Mouse (Mus musculus) lung, embryonic 14.5 days (tissue): ENCODE data around the gene Rxfp4. TPM values are rescaled to one million over a fixed set of nuclear protein-coding genes. Genes with fewer than 3 reads are reported as not detected.

Experiments
- ATAC-seq: fragments of 200-750 bp; cut with Nextera tagmentation; 2 replicates; pipeline ENCODE4 v1.8.0; 2017; ENCODE audit warnings: mild to moderate bottlenecking, moderate TSS enrichment, moderate library complexity; ENCODE audit not compliant: insufficient read depth
- DNase-seq: peaks from one replicate; pipeline ENCODE4 v3.0.0-alpha.2; 2015
- H3K27ac ChIP-seq: fragments of 300-500 bp; sonication (generic); 2 replicates; pipeline ENCODE4 v1.5.1; 2014; ENCODE audit warnings: low read depth, mild to moderate bottlenecking, moderate library complexity
- H3K27me3 ChIP-seq: fragments of 300-500 bp; sonication (generic); 2 replicates; pipeline ENCODE4 v1.6.1; 2014; ENCODE audit warnings: low read length, control low read depth; ENCODE audit not compliant: insufficient read depth
- H3K36me3 ChIP-seq: fragments of 300-500 bp; sonication (generic); 2 replicates; pipeline ENCODE4 v1.6.1; 2014; ENCODE audit warnings: control low read depth; ENCODE audit not compliant: insufficient read depth
- H3K4me1 ChIP-seq: fragments of 300-500 bp; sonication (generic); 2 replicates; pipeline ENCODE4 v1.6.1; 2014; ENCODE audit warnings: antibody characterized with exemption, control low read depth; ENCODE audit not compliant: insufficient read depth
- H3K4me2 ChIP-seq: fragments of 300-500 bp; sonication (generic); 2 replicates; pipeline ENCODE4 v1.6.1; 2014; ENCODE audit warnings: mild to moderate bottlenecking
- H3K4me3 ChIP-seq: fragments of 300-500 bp; sonication (generic); 2 replicates; pipeline ENCODE4 v1.5.1; 2014; ENCODE audit warnings: low read depth, low read length
- H3K9ac ChIP-seq: fragments of 300-500 bp; sonication (generic); 2 replicates; pipeline ENCODE4 v1.6.1; 2014
- H3K9me3 ChIP-seq: fragments of 300-500 bp; sonication (generic); 2 replicates; pipeline ENCODE4 v1.6.1; 2016; ENCODE audit warnings: low read depth, low read length, control low read depth
- CTCF ChIP-seq: IDR thresholded peaks from 2 replicates; pipeline ENCODE4 v1.5.1; 2016; ENCODE audit warnings: antibody characterized with exemption, low read depth
- WGBS: fragments of 180-500 bp; shearing (Covaris S2); extraction: QIAGEN DNeasy Blood & Tissue Kit; methylation state at CpG from one replicate; pipeline ENCODE4 v1.1.7; 2014; 5-methylcytosine and 5-hydroxymethylcytosine counted together
- polyA plus RNA-seq: library from polyadenylated mRNA; unstranded; fragments of >200 nt; fragmentation: Nextera tagmentation; extraction: Ambion mirVana; gene quantifications from 2 replicates; pipeline ENCODE4 v1.2.1, GENCODE M21; 2014

Rxfp4 gene
- polyA plus RNA-seq, 1 experiment from 2014 or later = not detected

GRCm38 (mm10) chr3:88664095-88664494 lies 11.2 kb upstream of the Rxfp4 start:
- TF ChIP-seq CTCF = no peak
- no peak for DNase-seq

GRCm38 (mm10) chr3:88659798-88660197 lies 6.9 kb upstream of the Rxfp4 start:
- Histone ChIP-seq H3K4me1 (no peaks in the 10 kb centered on the region), H3K4me3 (no peak overlapping the region), H3K4me2 (no peak overlapping the region), H3K36me3 (no peaks in the 10 kb centered on the region), H3K27me3 (no peaks in the 10 kb centered on the region), H3K27ac (no peak overlapping the region), H3K9ac (no peak overlapping the region), H3K9me3 (no peaks in the 10 kb centered on the region)
- 35% methylated on average over 6 of the region's 6 CpGs for WGBS
- TF ChIP-seq CTCF = no peak
- ATAC-seq = no peak
- DNase-seq = no peak

More at GRCm38 (mm10) chr3:88664095-88664494, 11.2 kb upstream of the Rxfp4 start:
- H3K4me1 ChIP-seq = no peaks in the 10 kb centered on the region
- no peak overlapping the region for H3K27ac ChIP-seq
- H3K9ac ChIP-seq = no peak overlapping the region
- no peaks in the 10 kb centered on the region for H3K9me3 ChIP-seq
- 64% methylated on average over 4 of the region's 4 CpGs for WGBS
- no peak for ATAC-seq
- no peak overlapping the region for H3K4me2 ChIP-seq
- no peak overlapping the region for H3K4me3 ChIP-seq
- no peaks in the 10 kb centered on the region for H3K36me3 ChIP-seq
- H3K27me3 ChIP-seq = no peaks in the 10 kb centered on the region

GRCm38 (mm10) chr3:88658441-88659127 lies 5.6 kb upstream of the Rxfp4 start:
- WGBS = 53% methylated on average over 5 of the region's 5 CpGs
- no peak for ATAC-seq

GRCm38 (mm10) chr3:88655619-88656018 lies 2.7 kb upstream of the Rxfp4 start:
- Histone ChIP-seq H3K9me3 (no peaks in the 10 kb centered on the region), H3K9ac (no peak overlapping the region), H3K36me3 (no peaks in the 10 kb centered on the region), H3K4me1 (no peaks in the 10 kb centered on the region), H3K27me3 (no peaks in the 10 kb centered on the region), H3K4me3 (no peak overlapping the region), H3K27ac (no peak overlapping the region), H3K4me2 (no peak overlapping the region)
- DNase-seq = no peak
- ATAC-seq = no peak
- TF ChIP-seq CTCF = no peak
- 73% methylated on average over 8 of the region's 8 CpGs for WGBS

More at GRCm38 (mm10) chr3:88658441-88659127, 5.6 kb upstream of the Rxfp4 start:
- Histone ChIP-seq H3K36me3 (no peaks in the 10 kb centered on the region), H3K27ac (no peak overlapping the region), H3K9me3 (no peaks in the 10 kb centered on the region), H3K27me3 (no peaks in the 10 kb centered on the region), H3K9ac (no peak overlapping the region), H3K4me2 (no peak overlapping the region), H3K4me3 (no peak overlapping the region), H3K4me1 (no peaks in the 10 kb centered on the region)
- DNase-seq = no peak
- TF ChIP-seq CTCF = no peak

GRCm38 (mm10) chr3:88654621-88655020 lies 1.7 kb upstream of the Rxfp4 start:
- no peak overlapping the region for H3K4me3 ChIP-seq
- H3K27ac ChIP-seq = no peak overlapping the region
- H3K9ac ChIP-seq = no peak overlapping the region
- no peaks in the 10 kb centered on the region for H3K4me1 ChIP-seq
- no peak overlapping the region for H3K4me2 ChIP-seq
- DNase-seq (peak; percentile 38), ATAC-seq (no peak)
- H3K36me3 ChIP-seq = no peaks in the 10 kb centered on the region
- WGBS = 62% methylated on average over 4 of the region's 4 CpGs
- H3K27me3 ChIP-seq = no peaks in the 10 kb centered on the region
- no peaks in the 10 kb centered on the region for H3K9me3 ChIP-seq
- no peak for TF ChIP-seq CTCF

GRCm38 (mm10) chr3:88653516-88654370 lies 801 bp upstream of the Rxfp4 start:
- no peaks in the 10 kb centered on the region for H3K4me1 ChIP-seq
- H3K36me3 ChIP-seq = 0 out of 2 replicates have a peak, but pooled peaks cover 5% of the 10 kb centered on the region
- DNase-seq = no peak
- no peak overlapping the region for H3K4me3 ChIP-seq
- 65% methylated on average over 6 of the region's 6 CpGs for WGBS
- ATAC-seq = no peak
- no peak overlapping the region for H3K4me2 ChIP-seq
- H3K9ac ChIP-seq = no peak overlapping the region
- H3K27ac ChIP-seq = no peak overlapping the region; the same call in 1 of the 2 replicates
- H3K27me3 ChIP-seq = no peaks in the 10 kb centered on the region
- TF ChIP-seq CTCF = no peak
- no peaks in the 10 kb centered on the region for H3K9me3 ChIP-seq
